Mouse (Mus musculus) heart, adult 18-20 months (tissue): Measurements from ENCODE around the gene M6pr. TPM values are rescaled to one million over a fixed set of nuclear protein-coding genes. Genes with fewer than 3 reads are reported as not detected.
A peak's percentile ranks its signal among the peaks of the same experiment; 100 is the strongest.

Source experiments
- DNase-seq, 2 experiments: peaks; one replicate each; pipeline ENCODE4 v3.0.0; 2021 to 2022; ENCODE audit warnings: mixed read lengths in 1 of 2
- long read RNA-seq, 2 experiments: library from polyadenylated mRNA; stranded (forward); transcript quantifications; one replicate each; pipeline ENCODE4 v2.0.0; 2021
- total RNA-seq, 2 experiments: library from RNA; stranded (reverse); gene quantifications; 2 replicates each; pipeline ENCODE4 v1.2.3; 2021

The M6pr gene
- total RNA-seq, result 10 to 100 TPM; 42.5 to 45.6 TPM
- long read RNA-seq, experiment 1, transcript M6pr-201 (7 exons, 2,515 nt), result major isoform, 73 of 77 reads
- long read RNA-seq, experiment 1, partial matches to known transcripts, result 2 of 77 reads
- long read RNA-seq, experiment 1, other reads (novel, unspliced or antisense), result 2 of 77 reads
- long read RNA-seq, experiment 2, transcript M6pr-201 (7 exons, 2,515 nt), result major isoform, 36 of 39 reads
- long read RNA-seq, experiment 2, partial matches to known transcripts, result 1 of 39 reads
- long read RNA-seq, experiment 2, other reads (novel, unspliced or antisense), result 2 of 39 reads

GRCm38 (mm10) chr6:122308505-122309393 is at the start of gene M6pr:
TSS of gene M6pr (plus strand) at chr6:122308720.
- DNase-seq, result peak; percentile 96 to 98

- no peak for DNase-seq
Observed at GRCm38 (mm10) chr6:122262543-122262942, 46.0 kb upstream of the M6pr start.

GRCm38 (mm10) chr6:122268561-122268960 is 40.0 kb upstream of the M6pr start:
- peak; percentile 48 to 70 for DNase-seq

DNA sequence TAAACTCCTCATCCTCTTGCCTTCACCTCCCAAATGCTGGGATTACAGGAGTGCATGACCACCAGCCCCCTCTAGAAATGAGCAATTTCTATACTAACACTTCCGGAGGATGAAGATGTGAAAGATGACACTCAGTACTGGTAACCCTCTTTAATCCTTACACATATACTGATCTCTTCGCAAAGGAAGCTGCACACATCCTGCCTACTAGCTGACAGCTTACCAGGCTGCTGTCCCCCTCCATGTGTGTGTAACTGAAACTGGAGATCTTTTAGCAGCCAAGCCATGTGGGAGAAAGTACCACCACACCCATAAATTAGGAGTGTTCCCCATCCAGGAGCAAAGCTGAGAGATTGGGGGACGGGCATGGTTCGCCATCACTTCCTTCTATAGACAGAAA is 39.4 kb upstream of the M6pr start:
- no peak for DNase-seq

DNA sequence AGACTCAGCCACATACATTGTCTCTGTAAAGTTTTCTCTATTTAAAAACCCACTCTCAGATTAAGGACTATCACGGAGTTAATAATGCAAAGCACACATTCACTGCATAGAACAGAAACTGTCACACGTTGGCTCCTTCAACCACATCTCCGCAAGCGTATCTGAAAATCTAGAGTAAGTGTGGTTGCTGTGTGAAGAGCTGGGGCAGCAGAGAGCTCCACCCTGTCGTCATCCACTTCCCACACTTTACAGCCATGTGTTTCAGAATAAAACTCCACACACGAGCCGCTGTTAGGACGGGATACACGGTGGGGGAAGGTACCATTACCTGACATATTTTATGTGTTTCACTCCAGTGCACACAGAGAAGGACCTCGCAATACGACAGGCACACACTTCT is 38.4 kb upstream of the M6pr start:
- no peak for DNase-seq

DNA sequence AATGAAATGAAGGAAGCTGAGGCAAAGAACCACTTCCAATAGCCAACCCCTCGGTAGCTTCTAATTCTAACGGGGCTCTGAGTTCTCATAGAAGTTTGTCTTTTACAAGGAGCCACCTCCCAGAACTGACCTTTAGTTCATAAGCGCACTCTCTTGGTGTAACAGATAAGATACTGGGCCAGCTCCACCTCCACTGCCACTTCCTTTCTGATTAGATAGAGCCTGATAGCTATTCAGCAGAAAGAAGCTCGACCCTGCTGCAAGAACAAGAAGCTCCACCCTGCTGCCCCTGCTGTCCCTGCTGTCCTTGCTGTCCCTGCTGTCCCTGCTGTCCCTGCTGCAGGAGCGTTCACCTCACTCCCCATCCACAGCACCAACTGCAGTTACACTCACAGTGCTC is 34.0 kb upstream of the M6pr start:
- no peak for DNase-seq

GRCm38 (mm10) chr6:122276565-122276964 is 32.0 kb upstream of the M6pr start:
- no peak for DNase-seq

- no peak for DNase-seq
Observed at GRCm38 (mm10) chr6:122282782-122283181, 25.7 kb upstream of the M6pr start, which contains the start of gene Klrg1. TSS of gene Klrg1 (minus strand) at chr6:122282882.

DNA sequence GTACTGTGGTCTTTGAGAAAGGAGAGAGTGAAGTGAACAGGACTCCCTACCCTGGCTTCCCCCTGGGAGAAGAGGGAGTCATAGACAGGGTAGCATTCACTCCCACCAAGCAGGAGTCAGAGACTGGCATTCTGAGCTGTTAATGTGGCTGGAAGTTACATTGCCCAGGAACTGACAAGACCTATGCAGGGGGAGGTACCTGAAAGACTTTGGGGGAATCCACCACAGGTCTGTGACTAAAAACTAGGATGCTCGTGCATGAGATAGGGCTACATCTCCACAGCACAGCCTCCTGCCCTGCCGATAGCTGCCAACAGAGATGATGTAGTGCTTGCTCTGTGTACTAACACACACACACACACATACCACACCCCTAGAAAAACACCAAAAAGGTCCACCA is 25.1 kb upstream of the M6pr start:
- DNase-seq, result no peak

- DNase-seq, result no peak
Observed at GRCm38 (mm10) chr6:122284304-122284703, 24.2 kb upstream of the M6pr start.

DNA sequence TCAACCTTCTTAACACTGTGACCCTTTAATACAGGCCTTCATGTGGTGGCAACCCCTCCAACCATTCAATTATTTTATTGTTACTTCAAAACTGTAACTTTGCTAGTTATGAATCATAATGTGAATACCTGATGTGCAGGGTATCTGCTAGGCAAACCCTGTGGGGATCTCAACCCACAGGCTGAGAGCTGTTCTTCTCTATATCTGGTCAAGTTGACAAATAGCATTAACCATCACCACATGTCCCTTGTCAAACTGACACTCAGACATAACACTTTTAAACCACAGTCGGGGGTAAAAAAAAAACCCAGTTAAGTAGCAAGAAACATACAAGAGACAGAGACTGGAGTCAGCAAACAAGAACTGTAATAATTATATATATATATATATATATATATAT is 23.7 kb upstream of the M6pr start:
- DNase-seq, result no peak

DNA sequence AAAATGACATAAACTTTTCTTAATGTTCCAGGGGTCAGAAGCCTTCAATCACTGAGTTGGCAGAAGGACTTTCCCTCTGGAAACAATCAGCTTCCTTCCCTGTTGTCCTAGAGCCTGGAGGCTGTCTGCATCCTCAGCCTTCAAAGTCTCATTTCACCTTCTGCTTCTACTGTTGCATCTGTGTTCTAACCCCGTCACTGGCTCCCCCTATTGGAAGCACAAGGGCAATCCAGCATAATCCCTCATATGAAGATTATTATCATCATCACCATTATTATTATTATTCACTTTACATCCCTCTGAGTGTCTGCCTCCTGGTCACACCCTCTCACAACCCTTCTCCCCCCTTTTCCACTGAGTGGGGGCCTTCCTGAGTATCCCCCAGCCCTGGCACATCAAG is 20.3 kb upstream of the M6pr start:
- no peak for DNase-seq

- no peak for DNase-seq
Observed at GRCm38 (mm10) chr6:122289313-122289712, 19.2 kb upstream of the M6pr start.

GRCm38 (mm10) chr6:122290253-122290652 is 18.3 kb upstream of the M6pr start:
- no peak for DNase-seq

GRCm38 (mm10) chr6:122291264-122291663 is 17.3 kb upstream of the M6pr start:
- DNase-seq, result no peak

GRCm38 (mm10) chr6:122291735-122292134 is 16.8 kb upstream of the M6pr start:
- no peak for DNase-seq

DNA sequence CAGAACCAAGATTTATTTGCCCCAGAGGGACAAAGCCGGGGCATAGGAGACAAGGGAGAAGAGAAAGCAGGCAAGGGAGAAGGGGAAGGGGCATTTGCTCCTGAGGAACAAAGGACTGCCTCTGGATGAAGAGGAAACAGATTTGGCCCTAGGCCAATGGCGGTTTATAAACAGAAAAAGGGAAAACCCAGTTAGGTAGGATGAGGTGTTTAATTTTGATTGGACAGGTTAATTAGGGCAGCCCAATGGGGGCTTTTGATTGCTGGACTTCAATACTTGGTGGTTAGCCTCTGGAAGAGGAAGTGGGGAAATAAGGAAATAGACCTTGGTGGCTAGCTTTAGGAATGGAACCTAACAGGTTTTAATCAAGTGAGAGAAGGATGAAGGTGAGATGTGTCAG is 16.3 kb upstream of the M6pr start:
- DNase-seq, result no peak

DNA sequence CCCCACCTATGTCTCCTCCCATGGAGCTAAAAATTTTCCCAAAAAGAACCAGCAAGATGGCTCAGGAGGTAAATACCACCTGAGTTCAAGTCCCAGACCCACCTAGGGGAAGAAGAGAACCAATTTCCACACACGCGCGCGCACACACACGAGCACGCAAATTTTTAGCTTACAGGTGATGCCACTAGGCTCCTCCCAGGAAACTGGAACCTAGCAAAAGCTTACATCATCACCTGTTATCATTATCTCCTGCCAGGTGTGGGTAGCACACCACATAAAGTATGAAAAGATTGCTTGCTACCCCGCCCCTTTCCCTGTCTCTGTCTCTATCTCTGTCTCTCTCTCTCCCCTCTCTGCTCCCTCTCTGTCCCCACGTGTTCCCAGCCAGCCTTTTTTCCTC is 15.4 kb upstream of the M6pr start:
- no peak for DNase-seq

DNA sequence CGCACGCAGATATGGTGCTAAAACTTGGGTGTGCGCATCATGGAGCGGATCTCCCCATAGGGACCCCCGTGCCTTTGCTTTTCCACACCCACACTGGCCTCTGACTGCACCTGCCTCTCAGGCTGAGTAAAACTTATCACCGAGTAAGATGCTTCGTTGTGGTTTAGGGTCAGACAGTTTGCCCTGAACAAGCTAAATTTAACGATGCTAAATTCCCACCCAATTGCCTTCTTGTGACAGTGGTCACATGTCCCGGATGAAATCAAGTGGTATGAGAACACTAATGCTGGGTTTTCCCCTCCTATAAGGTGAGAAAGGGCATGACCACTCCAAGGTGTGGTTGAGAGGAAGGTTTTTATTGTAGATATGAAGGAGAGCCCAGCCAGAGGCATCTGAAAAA is 14.7 kb upstream of the M6pr start:
- DNase-seq, result no peak

DNA sequence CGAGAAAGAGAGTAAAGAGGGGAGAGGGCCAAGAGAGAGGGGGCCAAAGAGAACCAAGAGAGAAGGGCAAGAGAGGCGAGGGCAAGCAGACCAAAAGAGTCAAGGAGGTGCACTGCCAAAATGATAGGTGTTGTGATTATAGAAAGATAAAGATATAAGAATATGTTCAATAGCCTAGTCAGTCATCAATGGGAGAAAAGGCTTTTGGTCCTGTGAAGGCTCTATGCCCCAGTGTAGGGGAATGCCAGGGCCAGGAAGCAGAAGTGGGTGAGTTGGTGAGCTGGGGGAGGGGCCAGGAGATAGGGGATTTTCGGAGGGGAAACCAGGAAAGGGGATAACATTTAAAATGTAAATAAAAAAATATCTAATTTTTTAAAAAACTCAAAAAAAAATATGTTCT is 14.2 kb upstream of the M6pr start:
- no peak for DNase-seq

DNA sequence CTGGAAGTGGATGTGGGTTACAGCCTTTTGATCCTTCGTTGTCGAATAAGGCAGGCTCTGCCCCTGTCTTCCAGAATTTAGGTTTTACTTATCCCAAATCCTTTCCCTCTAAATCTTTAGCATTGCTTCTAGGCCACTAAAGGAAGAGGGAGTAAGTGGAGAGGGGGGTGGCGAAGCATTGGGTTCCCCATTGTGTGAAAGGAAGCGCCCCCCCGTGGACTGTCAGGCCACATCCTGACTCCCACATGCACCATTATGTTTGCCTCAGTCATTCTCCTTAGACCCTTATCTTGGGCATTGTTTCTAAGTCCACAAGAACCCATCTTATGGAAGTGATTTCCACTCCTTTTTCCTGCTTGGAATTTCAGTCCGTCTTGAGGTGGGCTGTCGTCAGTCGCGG is 13.3 kb upstream of the M6pr start:
- no peak for DNase-seq

GRCm38 (mm10) chr6:122296918-122297278 is 11.6 kb upstream of the M6pr start:
- DNase-seq, result no peak
